Mouse (Mus musculus) liver, adult (tissue): ENCODE data around the gene Nectin4.
A peak's percentile ranks its signal among the peaks of the same experiment; 100 is the strongest.

Source experiments
- GATA4 ChIP-seq: IDR thresholded peaks from 2 replicates; pipeline ENCODE4 v1.6.1; 2014; ENCODE audit warnings: mild to moderate bottlenecking, low read length; ENCODE audit not compliant: insufficient replicate concordance

Gene Nectin4

DNA sequence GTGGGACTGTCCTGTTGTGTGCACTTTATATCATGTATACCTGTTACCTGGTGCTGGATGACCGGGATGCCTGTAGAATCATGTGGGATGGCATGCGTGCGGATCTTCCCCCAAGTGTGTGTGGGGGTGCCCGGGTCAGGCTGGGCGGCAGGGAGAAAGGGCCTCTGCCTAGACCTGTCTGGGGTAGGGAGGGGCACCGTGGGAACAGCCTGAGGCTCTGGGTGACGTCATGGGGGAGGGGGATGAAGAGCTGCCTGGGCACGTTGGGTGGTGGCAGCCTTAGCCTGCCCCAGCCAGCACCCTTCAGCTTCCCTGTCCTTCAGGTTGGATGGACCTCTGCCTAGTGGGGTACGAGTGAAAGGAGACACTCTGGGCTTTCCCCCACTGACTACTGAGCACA, 14.5 kb downstream of the Nectin4 start:
- TF ChIP-seq GATA4 = no peak

DNA sequence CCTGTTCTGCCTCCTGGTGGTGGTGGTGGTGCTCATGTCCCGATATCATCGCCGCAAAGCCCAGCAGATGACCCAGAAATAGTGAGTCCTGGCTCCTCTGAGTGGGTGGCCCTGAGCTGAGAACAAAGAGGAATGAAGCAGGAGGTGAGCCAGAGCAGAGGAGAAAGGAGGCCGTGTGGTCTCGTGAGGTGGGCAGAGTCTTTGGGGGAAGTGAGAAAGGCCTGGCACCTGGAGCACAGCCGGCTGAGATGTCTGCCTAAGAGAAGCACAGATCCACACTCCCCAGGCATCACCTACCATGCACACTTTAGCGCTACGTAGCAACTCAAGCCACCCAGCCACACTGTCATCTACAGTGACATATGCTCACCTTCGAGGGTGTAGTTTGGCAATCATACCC, 15.3 kb downstream of the Nectin4 start:
- TF ChIP-seq GATA4 = no peak

DNA sequence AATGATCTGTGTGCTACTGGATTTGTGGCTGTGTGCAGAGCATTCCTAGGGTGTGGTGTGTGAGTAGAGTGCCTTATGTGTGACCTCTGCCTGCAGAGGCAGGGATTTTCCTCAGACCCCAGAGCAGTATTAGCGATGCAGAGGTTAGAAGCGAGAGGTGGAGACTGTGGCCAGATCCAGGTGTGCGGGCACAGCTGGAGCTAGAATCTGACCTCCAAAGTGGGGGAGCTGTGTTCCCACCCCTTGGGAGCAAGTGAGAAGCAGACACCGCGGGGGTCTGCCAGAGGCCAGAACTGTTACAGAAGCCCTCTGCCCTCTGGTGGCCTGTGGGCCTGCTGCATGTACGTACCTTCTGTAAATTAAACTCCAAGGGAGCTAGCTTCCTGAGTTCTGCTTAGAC, 17.2 kb downstream of the Nectin4 start:
- no peak for TF ChIP-seq GATA4

DNA sequence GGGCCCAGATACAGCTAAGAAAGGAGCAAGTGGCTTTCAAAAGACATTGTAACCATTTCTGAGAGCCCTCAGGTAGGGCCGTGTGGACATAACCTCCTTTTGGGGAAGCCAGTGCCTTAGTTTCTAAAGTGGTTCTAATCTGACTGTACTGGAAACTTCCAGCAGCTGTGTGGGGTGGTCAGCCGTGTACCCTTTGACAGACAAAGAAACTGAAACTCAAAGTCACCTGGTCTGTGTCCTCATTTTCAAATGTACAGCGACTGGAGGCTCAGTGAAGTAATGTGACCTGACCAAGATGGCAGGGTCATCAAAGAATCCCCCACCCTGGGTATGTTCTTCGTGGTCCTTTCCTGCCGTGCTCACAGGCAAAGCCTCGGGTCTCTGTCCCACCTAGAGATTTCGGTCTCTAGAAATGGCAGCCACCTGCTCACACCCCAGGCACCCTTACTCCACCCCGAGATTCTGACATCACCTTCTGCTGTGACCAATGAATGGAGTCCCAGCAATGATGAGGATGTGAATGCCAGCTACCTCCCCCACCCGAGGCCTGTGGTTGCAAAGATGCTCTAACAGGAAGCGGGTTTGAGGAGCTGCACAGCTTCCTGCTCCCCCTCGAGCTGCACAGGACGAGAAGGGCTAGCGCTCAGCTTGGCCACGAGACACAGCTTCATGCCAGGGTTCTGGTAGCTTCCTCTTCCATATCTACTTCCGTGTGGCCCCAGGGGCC, 18.6 kb downstream of the Nectin4 start, which contains the start of gene Arhgap30:
Gene Arhgap30 (plus strand): TSS at position 579 of the 727 bp plus-strand sequence.
- no peak for TF ChIP-seq GATA4

DNA sequence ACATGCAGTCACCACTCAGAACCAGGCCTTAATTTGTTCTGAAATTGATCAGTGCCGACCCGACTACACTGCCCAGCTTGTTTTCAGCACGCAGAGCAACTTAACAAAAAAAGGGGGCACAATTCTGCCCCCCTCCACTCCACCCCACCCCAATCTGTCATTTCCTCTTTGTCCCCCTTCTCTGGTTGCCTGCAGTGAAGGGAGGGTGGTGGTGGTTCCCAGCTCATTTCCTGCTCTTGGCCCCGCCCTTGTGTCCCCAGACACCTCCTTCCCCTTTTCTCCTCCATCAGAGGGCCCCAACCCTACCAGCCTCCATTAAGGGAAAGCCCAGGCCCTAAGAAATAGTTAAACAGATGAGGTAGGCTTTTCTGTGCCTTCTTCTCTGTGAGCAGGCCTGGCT, 20.2 kb downstream of the Nectin4 start:
- no peak for TF ChIP-seq GATA4

DNA sequence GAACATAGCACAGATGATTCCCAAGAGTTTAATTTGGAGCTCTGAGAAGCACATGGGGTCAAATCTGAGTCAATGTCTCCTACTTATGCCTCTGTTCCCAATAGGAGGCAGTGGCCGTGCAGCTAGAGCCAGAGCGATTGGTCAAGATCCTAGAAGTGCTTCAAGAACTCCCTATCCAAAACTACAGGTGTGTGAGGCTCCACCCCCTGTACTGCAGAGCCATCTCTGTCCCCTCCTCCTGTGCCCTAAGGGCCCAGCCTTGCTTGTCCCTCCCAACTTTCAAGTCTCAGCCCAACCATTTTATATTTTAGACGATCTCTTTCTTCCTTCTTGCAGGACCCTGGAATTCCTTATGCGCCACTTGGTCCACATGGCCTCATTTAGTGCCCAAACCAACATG, 31.9 kb downstream of the Nectin4 start:
- TF ChIP-seq GATA4 = no peak

DNA sequence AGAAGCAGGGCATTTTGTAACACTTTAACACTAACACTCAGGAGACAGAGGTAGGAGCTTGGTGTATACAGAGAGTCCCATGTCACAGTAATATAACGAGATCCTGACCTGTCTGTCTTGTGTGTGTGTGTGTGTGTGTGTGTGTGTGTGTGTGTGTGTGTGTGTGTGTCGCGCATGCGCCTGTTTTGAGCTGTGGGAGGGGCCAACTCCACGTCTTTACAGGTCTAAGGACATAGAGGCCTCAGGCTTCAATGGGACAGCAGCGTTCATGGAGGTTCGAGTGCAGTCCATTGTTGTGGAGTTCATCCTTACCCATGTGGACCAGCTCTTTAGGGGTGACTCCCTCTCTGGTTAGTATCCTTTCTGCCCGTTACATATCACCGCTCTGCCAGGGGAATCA, 33.1 kb downstream of the Nectin4 start:
- TF ChIP-seq GATA4 = no peak

DNA sequence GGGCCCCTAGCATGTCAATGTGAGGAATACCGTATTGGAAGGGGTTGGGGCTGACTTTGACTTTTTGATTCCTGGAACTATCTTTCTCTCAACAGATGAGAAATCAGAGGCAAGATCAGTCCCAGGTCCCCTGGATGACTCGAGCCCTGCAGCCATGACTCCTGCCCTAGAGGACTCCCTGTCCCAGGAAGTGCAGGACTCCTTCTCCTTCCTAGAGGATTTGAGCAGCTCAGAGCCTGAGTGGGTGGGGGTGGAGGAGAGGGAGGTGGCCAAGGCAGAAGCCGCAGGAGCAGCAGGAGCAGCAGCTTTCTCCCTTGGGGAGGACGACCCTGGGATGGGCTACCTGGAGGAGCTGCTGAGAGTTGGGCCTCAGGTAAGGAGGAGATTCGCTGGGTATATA, 37.4 kb downstream of the Nectin4 start:
- no peak for TF ChIP-seq GATA4

DNA sequence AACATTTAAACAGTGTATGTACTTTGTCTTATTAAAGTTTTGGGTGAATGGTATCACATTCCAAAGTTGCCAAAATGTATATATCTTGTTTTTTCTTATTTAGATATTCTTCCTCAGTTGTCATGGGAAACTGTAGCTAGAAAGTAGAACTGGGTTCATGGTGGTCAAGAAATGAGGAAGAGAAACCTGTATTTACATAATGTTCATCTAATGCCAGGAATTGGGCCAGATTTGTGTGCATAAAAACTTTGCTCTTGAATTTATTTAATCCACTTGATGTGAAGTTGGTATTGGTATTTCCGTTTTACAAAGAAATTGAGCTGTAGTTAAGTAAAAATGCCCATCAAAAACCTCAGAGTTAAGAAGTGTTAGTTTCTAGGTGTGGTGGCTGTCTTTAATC, 40.3 kb downstream of the Nectin4 start:
- no peak for TF ChIP-seq GATA4

DNA sequence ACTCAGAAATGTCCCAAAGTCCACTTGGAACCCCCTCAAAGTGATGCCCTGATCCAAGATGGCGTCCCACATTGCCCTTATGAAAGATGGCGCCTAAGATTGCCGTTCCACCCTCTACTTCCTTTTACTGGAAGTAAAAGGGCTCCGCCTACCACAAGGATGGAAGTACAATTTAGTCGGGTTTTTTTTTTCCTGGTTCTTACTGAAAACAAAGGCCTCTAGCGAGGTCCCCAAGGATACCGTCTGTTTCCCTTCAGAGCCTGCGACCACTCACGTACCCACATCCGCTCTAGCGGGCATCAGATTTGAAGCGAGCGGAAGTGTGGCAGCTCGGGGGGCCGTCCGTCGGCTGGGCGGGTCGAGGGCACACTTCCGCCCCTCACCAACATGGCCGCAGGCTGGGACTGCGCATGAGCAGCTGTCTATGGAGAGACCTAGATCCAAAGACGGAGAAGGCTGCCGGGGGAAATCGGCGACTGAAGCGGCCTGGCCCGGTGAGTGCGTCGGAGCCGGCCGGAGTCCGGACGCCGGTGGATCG, 41.1 kb downstream of the Nectin4 start, which contains the start of gene Usf1:
Gene Usf1 (plus strand): TSS at position 367 of the 538 bp plus-strand sequence.
- peak; percentile 61; the same call in 1 of the 2 replicates for TF ChIP-seq GATA4

DNA sequence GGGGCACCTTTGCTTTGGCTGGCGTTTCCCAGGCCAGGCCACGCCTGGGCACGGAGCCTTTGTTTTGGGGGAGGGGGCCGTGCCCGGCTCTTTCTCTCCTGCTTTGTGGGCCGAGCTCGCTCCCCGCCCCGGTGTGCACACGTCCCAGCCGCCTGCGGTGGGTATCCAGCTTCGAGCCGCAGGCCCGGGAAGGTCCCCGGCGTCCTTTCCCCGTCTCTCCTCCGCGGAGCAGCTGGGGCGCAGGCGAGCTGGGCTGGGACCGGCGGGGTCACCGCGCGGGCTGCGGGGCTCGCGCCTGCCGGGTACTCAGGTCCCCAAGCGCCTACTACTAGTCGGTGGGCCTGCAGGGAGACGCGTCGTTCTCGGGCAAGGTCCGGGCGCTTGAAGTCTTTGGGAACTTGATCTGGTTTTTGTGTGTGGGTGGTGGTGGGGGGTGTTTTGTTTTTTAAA, 41.6 kb downstream of the Nectin4 start:
- TF ChIP-seq GATA4 = no peak

DNA sequence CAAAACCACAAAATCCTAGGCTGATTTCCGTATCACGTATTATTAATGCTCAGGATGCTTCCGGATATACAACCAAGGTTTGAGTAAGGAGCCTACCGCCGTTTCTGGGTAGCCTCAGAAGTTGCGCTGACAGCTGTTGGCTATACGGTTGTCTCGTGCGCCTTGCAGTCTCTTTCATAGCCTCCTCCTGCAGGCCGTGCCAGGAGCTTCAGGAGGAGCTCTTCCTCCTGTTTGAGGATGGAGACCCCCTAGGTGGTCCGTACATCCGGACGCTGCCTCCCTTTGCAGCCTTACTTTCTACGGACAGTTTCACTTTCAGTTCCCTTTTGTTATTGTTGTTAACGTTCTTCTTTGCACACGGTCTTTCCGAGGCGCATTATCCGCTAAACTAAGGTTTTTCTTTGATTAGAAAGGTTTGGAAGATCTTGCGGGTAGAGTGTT, 42.1 kb downstream of the Nectin4 start:
- TF ChIP-seq GATA4 = no peak

DNA sequence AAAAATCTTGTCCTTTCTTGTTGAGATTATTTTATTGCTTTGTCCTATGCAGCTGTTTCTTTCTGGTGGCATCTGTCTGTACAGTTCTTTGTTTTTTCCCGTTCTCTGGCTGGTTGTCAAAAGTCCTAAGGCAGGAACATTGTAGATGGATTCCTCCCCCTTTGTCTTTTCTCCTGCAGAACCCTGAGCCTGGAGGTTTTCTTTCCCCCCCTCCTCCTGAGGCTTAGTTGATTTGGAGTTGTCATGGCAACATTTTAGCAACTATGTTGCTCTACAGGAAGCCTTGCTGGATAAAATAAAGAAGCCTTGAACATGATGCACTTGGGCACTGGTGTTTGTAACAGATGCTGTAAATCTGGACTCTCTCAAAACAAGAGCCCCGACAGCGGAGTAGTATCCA, 42.5 kb downstream of the Nectin4 start:
- TF ChIP-seq GATA4 = no peak

DNA sequence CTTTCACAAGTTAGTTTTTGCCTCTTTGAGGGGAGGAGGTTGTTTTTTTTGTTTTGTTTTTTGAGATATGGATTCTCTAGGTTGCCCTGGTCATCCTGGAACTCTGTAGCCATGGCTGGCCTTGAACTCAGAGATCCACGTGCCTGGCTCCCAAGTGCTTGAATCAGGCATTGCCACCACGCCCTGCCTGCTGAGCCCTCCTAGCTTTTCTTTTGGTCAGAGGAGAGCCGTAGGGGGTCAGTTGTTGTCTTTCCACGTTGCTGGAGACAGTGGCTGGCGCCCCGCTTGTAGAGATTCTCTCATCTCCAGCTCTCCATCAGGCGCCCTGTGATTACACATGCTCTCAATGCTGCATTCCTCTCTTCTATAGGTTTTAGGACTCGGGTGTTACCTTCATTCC, 43.7 kb downstream of the Nectin4 start:
- no peak for TF ChIP-seq GATA4

DNA sequence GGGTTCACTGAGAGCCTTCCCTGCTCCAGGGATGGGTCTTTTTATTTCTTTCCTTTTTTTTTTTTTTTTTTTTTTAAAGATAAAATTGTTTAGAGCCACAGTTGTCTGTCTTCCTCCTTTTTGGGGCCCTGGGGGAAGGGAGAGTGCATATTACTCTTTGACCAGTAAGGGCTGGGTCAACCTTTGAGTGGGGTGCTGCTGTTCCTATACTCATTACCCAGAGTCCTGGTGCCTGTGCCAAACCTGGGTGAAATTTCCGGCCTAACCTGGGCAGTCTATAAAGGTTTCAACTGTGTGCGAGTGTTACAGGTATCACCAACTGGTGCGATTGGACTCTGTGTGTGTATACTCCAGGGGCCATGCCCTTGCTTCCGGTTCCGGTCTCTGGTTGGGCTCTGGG, 48.8 kb downstream of the Nectin4 start, which contains the start of gene Tstd1:
Gene Tstd1 (plus strand): TSS at position 213 of the 400 bp plus-strand sequence.
- no peak for TF ChIP-seq GATA4

DNA sequence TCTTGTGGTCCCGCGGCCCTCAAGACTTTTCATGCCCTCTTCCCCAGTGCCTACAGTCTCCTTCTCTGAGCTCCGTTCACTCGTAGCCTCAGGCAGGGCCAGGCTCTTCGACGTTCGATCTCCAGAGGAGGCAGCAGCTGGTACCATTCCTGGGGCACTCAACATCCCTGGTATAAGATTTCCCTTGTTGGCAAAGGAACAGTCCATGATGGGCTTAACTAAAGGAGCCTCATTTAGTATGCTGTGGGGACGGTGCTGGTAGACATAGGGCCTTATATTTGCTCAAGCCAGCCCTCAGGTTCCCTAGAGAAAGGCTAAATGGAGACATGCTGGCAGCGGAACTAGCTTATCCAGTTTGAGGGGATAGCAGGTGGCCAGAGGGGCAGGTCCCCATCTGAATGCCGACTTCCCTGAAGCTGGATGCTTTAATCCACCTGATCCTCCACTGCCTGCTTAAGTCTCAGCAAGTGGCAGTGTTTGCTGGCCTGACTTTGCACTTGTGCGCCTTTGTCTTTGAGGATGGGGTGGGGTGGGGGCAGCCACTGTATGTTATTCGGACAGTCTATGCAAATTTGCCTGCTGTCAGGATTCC, 49.5 kb downstream of the Nectin4 start:
- no peak for TF ChIP-seq GATA4
